Mouse (Mus musculus) limb, embryonic 15.5 days (tissue): ENCODE results near the gene Lage3. TPM values are rescaled to one million over a fixed set of nuclear protein-coding genes. Genes with fewer than 3 reads are reported as not detected.
"Not testable (repeated sequence)": the region's sequence is repeated elsewhere in the genome, so short reads cannot be mapped to it uniquely, and the experiment has no call there.

ENCODE experiments used
- ATAC-seq: fragments of 200-750 bp; cut with Nextera tagmentation; 2 replicates; pipeline ENCODE4 v1.8.0; 2017; ENCODE audit warnings: low read depth, moderate TSS enrichment; ENCODE audit not compliant: insufficient number of reproducible peaks, low FRiP score, low TSS enrichment
- H3K27ac ChIP-seq: fragments of 300-500 bp; sonication (generic); 2 replicates; pipeline ENCODE4 v1.5.1; 2015; ENCODE audit warnings: moderate library complexity, mild to moderate bottlenecking, inconsistent platforms
- H3K27me3 ChIP-seq: fragments of 300-500 bp; sonication (generic); 2 replicates; pipeline ENCODE4 v1.6.1; 2015; ENCODE audit warnings: inconsistent platforms
- H3K36me3 ChIP-seq: fragments of 300-500 bp; sonication (generic); 2 replicates; pipeline ENCODE4 v1.6.1; 2015; ENCODE audit warnings: inconsistent platforms
- H3K4me1 ChIP-seq: fragments of 300-500 bp; sonication (generic); 2 replicates; pipeline ENCODE4 v1.6.1; 2015; ENCODE audit warnings: inconsistent platforms
- H3K4me2 ChIP-seq: fragments of 300-500 bp; sonication (generic); 2 replicates; pipeline ENCODE4 v1.6.1; 2015; ENCODE audit warnings: mild to moderate bottlenecking, inconsistent platforms
- H3K4me3 ChIP-seq: fragments of 300-500 bp; sonication (generic); 2 replicates; pipeline ENCODE4 v1.5.1; 2015; ENCODE audit warnings: mild to moderate bottlenecking, inconsistent platforms
- H3K9ac ChIP-seq: fragments of 300-500 bp; sonication (generic); 2 replicates; pipeline ENCODE4 v1.6.1; 2015; ENCODE audit warnings: inconsistent platforms
- H3K9me3 ChIP-seq: fragments of 300-500 bp; sonication (generic); 2 replicates; pipeline ENCODE4 v1.6.1; 2016; ENCODE audit warnings: inconsistent platforms
- WGBS: fragments of 180-500 bp; shearing (Covaris S2); methylation state at CpG from one replicate; pipeline ENCODE4 v1.1.7; 2015; 5-methylcytosine and 5-hydroxymethylcytosine counted together
- polyA plus RNA-seq: library from polyadenylated mRNA; unstranded; fragments of >200 nt; fragmentation: Nextera tagmentation; extraction: Ambion mirVana; gene quantifications from 2 replicates; pipeline ENCODE4 v1.2.1, GENCODE M21; 2015

The Lage3 gene
- 89.8 and 90.3 TPM in 2 replicates for polyA plus RNA-seq

DNA sequence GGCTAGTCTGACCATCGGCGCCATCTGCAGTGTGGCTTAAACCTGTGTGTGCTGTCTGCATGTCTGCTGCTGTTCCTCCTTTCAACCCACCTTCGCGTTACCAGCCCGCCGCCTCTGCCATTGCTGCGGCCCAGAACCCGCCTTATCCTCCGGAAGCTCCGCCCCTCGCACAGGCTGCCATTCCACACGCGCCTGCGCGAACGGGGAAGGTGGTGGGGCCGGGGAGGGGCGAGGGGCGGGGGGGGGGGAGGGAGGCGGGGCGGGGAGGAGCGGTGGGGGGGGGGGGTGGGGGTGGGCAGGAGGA, at the start of gene Lage3:
Lage3 (minus strand) TSS at position 152 of the 304 bp plus-strand sequence.
- Histone ChIP-seq H3K9me3 (no peaks in the 10 kb centered on the region), H3K36me3 (no peaks in the 10 kb centered on the region), H3K4me3 (peak within 1 kb of the TSS; percentile 47), H3K27me3 (no peaks in the 10 kb centered on the region), H3K4me1 (no peaks in the 10 kb centered on the region), H3K27ac (peak within 1 kb of the TSS; percentile 47; the same call in 1 of the 2 replicates), H3K4me2 (peak within 1 kb of the TSS; percentile 49), H3K9ac (peak within 1 kb of the TSS; percentile 35; the same call in 1 of the 2 replicates)
- peak; percentile 63; the same call in 1 of the 2 replicates for ATAC-seq
- WGBS: 21% methylated on average over 8 of the region's 22 CpGs

- no peak overlapping the region for H3K4me2 ChIP-seq
- WGBS: 78% methylated on average over 3 of the region's 3 CpGs
- no peaks in the 10 kb centered on the region for H3K9me3 ChIP-seq
- H3K36me3 ChIP-seq: no peaks in the 10 kb centered on the region
- no peak overlapping the region for H3K4me3 ChIP-seq
- no peak overlapping the region for H3K27ac ChIP-seq
- no peak overlapping the region for H3K9ac ChIP-seq
- H3K4me1 ChIP-seq: no peaks in the 10 kb centered on the region
- no peak for ATAC-seq
- H3K27me3 ChIP-seq: no peaks in the 10 kb centered on the region
These were observed 46.7 kb upstream of the Lage3 start for GRCm38 (mm10) chrX:74400136-74400535.

DNA sequence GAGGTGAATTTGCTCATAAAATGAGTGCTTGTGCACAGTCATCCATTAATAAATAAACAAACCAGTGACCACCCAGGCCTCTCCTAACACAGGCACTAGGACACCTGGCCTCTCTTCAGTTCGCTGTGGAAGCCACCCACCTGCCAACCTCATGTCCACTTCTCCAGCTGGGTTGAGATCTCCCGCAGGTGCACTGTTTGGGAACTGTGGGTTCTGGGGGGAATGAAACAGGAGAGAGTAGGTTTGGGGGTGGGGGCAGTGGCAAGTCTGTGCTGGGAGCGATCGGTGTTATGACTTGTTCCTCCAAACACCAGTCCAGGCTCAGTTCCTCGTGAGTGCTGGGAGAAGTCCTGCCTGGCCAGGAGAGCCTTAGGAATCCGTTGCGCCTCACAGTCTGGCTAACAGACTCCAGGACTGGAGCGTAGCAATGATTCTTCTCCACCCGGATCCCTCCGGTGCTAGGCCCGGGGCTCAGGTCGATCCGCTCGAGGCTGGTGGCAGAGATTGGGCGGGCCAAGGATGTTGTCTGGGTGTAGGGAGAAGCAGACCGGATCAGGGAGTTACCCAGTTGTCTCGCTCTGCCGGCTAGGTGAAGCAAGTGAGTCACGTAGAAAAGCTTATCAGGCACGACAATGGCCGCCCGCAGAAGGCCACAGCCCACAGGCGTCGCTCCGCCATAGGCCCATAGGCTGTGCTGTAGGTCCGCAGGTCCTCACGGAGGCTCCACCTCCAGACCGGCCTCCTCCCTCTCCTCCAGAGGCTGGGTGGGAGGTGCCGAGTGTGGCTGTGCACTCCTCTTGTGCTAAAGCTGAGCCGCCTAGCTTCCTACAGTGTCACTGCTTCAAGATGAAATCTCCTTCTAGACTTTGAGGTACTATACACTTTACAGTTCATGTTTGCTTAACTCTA, 39.4 kb upstream of the Lage3 start, which contains the start of the genes Fam3a and Ikbkg:
Fam3a (minus strand) TSS at position 738 of the 909 bp plus-strand sequence.
Ikbkg (plus strand) TSS at position 756 of the 909 bp plus-strand sequence.
- peak within 1 kb of the TSS; percentile 46 for H3K9ac ChIP-seq
- H3K4me1 ChIP-seq: no peaks in the 10 kb centered on the region; the same call in 1 of the 2 replicates
- H3K27me3 ChIP-seq: no peaks in the 10 kb centered on the region
- H3K9me3 ChIP-seq: no peaks in the 10 kb centered on the region
- H3K27ac ChIP-seq: peak within 1 kb of the TSS; percentile 85
- ATAC-seq: peak; percentile 99
- peak within 1 kb of the TSS; percentile 50 for H3K4me3 ChIP-seq
- WGBS: 16% methylated on average over 30 of the region's 30 CpGs
- H3K36me3 ChIP-seq: no peaks in the 10 kb centered on the region
- H3K4me2 ChIP-seq: peak within 1 kb of the TSS; percentile 51

GRCm38 (mm10) chrX:74388153-74388552, 34.7 kb upstream of the Lage3 start:
- H3K9me3 ChIP-seq: no peaks in the 10 kb centered on the region
- H3K4me3 ChIP-seq: no peak overlapping the region
- no peak overlapping the region for H3K9ac ChIP-seq
- peaks cover 24% of the 10 kb centered on the region for H3K36me3 ChIP-seq
- no peaks in the 10 kb centered on the region; the same call in 1 of the 2 replicates for H3K4me1 ChIP-seq
- ATAC-seq: no peak
- no peak overlapping the region for H3K27ac ChIP-seq
- no peaks in the 10 kb centered on the region for H3K27me3 ChIP-seq
- no peak overlapping the region for H3K4me2 ChIP-seq

DNA sequence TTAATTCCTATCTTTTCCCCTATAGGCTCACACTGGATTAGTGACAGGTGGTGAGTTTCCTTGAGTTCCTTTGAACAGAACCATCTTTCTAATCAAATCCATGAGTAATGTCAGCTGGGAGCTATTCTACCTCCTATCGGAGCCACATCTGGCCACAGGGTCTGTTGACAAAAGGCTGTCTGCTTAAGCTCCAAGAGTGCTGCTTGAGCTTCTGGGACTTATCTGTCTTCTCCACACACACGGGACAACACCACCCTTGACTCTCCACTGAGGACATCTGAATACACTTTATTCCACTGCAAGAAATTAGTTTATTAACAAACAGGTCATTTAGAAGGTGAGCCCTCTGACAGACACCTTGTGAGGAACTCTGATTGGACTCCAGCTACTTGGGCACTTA, 31.0 kb upstream of the Lage3 start:
- no peak for ATAC-seq
- no peak overlapping the region for H3K4me3 ChIP-seq
- no peaks in the 10 kb centered on the region for H3K9me3 ChIP-seq
- no peaks in the 10 kb centered on the region for H3K4me1 ChIP-seq
- peaks cover 24% of the 10 kb centered on the region for H3K36me3 ChIP-seq
- H3K4me2 ChIP-seq: no peak overlapping the region
- no peak overlapping the region for H3K9ac ChIP-seq
- WGBS: 55% methylated on average over 2 of the region's 2 CpGs
- H3K27me3 ChIP-seq: no peaks in the 10 kb centered on the region
- H3K27ac ChIP-seq: no peak overlapping the region

GRCm38 (mm10) chrX:74372888-74373549, 19.6 kb upstream of the Lage3 start, which contains the start of the genes Ubl4a and Slc10a3:
Gene Ubl4a, minus strand, starts transcription at chrX:74373218.
Gene Slc10a3, minus strand, starts transcription at chrX:74373349.
- no peaks in the 10 kb centered on the region for H3K4me1 ChIP-seq
- peak within 1 kb of the TSS; percentile 48 for H3K4me2 ChIP-seq
- H3K4me3 ChIP-seq: peak within 1 kb of the TSS; percentile 48
- WGBS: 24% methylated on average over 32 of the region's 32 CpGs
- peak within 1 kb of the TSS; percentile 37 for H3K9ac ChIP-seq
- H3K27me3 ChIP-seq: no peaks in the 10 kb centered on the region
- 0 out of 2 replicates have a peak within 1 kb of the TSS, but pooled peaks have one; percentile 11 for H3K27ac ChIP-seq
- peak; percentile 84 for ATAC-seq
- no peaks in the 10 kb centered on the region for H3K9me3 ChIP-seq
- peaks cover 7% of the 10 kb centered on the region; the same call in 1 of the 2 replicates for H3K36me3 ChIP-seq

DNA sequence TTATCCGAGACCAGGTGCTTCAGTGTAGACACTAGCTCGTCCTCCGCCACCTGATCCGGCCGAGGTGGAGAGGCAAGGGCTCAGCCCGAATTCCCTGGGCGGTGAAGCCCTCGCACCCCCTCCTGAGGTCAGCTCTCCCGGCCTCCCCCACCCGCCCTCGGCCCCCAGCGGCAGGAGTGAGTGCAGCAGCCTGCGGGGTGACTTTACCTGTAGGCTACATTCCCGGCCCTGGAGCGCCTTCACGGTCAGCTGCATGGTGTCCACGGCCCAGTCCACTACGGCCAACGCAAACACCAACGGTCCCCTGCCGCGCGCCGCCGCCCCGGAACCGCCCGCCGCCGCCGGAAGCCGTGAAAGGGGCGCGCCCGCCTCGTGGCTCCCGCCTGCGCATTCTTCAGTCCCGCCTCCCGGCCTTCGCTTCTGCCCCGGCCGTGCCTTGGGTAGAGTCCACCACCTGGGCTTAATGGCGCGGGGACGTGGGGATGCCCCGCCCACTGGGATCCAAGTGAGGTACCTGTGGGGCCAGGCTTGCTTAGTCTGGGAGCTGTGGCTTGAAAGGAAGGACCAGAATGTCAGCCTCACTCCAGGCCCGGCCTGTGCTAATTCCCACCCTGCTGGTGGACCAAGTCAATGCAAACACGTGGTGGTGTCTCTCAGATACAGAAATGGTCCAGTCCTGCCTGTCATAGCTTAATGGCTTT, 14.9 kb upstream of the Lage3 start:
- 25% methylated on average over 48 of the region's 49 CpGs for WGBS
- peak; percentile 52; the same call in 1 of the 2 replicates for ATAC-seq
- no peaks in the 10 kb centered on the region for H3K27me3 ChIP-seq

DNA sequence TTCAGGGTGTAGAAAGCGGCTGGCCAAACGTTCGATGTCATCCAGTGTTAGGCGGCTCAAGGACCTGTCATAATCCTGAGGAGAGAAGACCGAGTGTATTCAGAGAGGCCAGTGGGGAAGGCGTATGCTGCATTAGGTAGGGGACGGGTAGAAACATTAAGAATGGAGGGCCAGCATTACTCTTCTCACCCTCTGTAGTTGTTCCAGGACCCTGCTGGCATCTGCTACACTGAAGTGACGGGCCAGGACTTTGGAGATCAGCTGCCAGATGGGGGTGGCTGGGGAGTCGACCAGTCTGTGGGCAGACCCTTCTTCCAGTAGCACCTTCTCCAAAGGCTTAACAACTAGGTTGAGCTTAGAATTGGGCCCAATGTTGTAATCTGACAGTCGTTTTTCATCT, 14.1 kb upstream of the Lage3 start:
- no peaks in the 10 kb centered on the region for H3K27me3 ChIP-seq
- H3K9me3 ChIP-seq: no peaks in the 10 kb centered on the region
- peak overlapping the region; percentile 52 for H3K4me2 ChIP-seq
- no peak for ATAC-seq
- peaks cover 6% of the 10 kb centered on the region; the same call in 1 of the 2 replicates for H3K4me1 ChIP-seq
- H3K36me3 ChIP-seq: peaks cover 19% of the 10 kb centered on the region
- WGBS: 67% methylated on average over 10 of the region's 10 CpGs
- peak overlapping the region; percentile 68 for H3K9ac ChIP-seq
- peak overlapping the region; percentile 57 for H3K4me3 ChIP-seq
- peak overlapping the region; percentile 78; the same call in 1 of the 2 replicates for H3K27ac ChIP-seq

More for the DNA sequence above, 14.9 kb upstream of the Lage3 start:
- Histone ChIP-seq H3K36me3 (peaks cover 19% of the 10 kb centered on the region), H3K9ac (peak overlapping the region; percentile 68), H3K4me1 (peaks cover 6% of the 10 kb centered on the region; the same call in 1 of the 2 replicates), H3K4me3 (peak overlapping the region; percentile 57), H3K9me3 (no peaks in the 10 kb centered on the region), H3K27ac (peak overlapping the region; percentile 78), H3K4me2 (peak overlapping the region; percentile 52)

GRCm38 (mm10) chrX:74359171-74359570, 5.8 kb upstream of the Lage3 start:
- no peak overlapping the region for H3K27ac ChIP-seq
- ATAC-seq: no peak
- H3K9ac ChIP-seq: no peak overlapping the region
- H3K36me3 ChIP-seq: no peaks in the 10 kb centered on the region
- H3K4me1 ChIP-seq: no peaks in the 10 kb centered on the region
- no peak overlapping the region for H3K4me3 ChIP-seq
- no peak overlapping the region for H3K4me2 ChIP-seq
- no peaks in the 10 kb centered on the region for H3K27me3 ChIP-seq
- no peaks in the 10 kb centered on the region for H3K9me3 ChIP-seq
- 29% methylated on average over 11 of the region's 11 CpGs for WGBS

- not testable (repeated sequence) for H3K36me3 ChIP-seq, H3K9me3 ChIP-seq, H3K4me2 ChIP-seq, H3K4me1 ChIP-seq, ATAC-seq, H3K9ac ChIP-seq, H3K27me3 ChIP-seq, H3K4me3 ChIP-seq, H3K27ac ChIP-seq
- WGBS: 93% methylated on average over 3 of the region's 3 CpGs
These were observed 3.7 kb upstream of the Lage3 start for GRCm38 (mm10) chrX:74357069-74357468.
